Mouse (Mus musculus) liver, postnatal 0 days (tissue): Measurements from ENCODE around the gene Rgs17.

ENCODE experiments used
- CTCF ChIP-seq: sonication (generic); IDR thresholded peaks from 2 replicates; pipeline ENCODE4 v1.5.1; 2016; ENCODE audit warnings: antibody characterized with exemption, low read depth
- EP300 ChIP-seq: IDR thresholded peaks from 2 replicates; pipeline ENCODE4 v1.6.1; 2016; ENCODE audit warnings: antibody characterized with exemption, low read depth, mild to moderate bottlenecking

DNA sequence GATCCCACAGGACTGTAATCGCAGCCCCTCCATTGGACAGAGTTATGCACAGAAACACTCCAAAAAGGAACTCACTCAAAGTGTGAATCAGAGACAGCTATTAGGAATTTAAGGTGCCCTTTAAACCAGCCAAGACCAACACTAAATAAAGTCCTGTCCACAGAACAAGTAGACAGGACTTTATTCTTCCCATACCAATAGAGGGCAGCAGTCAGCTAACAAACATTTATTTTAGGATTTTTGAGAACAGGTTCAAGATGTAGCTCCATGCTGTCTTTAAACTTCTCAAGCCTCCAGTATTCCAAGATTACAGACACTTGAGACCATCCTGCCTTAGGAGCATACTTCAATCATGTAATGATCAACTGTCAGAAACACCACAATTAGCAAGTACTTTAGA is 121.7 kb downstream of the Rgs17 start:
- TF ChIP-seq CTCF (peak; percentile 66), EP300 (no peak)
